Mouse (Mus musculus) liver, adult 2 months (tissue): ENCODE measurements around the gene Mall.

Experiments used
- CTCF ChIP-seq: fragments of 200-500 bp; IDR thresholded peaks from 2 replicates; pipeline ENCODE4 v1.5.1; 2011; ENCODE audit warnings: low read depth, low read length, control low read depth
- POLR2A ChIP-seq: fragments of 200-500 bp; IDR thresholded peaks from 2 replicates; pipeline ENCODE4 v1.6.1; 2011; ENCODE audit warnings: low read length, control low read depth; ENCODE audit not compliant: insufficient read depth; ENCODE audit errors: extremely low read depth

DNA sequence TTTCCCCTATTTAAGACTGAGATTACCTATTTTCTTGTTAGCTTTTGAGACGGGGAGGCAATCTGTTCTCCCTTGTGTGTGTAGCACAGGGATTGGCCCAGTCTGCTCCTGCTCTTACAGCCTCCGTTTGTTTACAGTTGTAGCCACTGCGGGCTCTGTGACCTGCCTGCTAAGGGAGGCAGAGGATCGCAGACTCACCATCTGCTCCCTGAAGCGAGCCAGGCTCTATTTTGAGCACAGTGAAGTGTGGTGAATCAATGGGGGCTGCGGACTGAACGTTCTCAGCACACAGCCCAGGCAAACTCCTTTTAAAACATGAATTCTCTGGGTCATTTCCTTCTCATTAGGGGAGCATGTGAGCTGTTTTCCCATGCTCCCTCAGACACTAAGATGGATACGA lies 27.4 kb upstream of the Mall start:
- TF ChIP-seq CTCF (no peak), POLR2A (no peak)
